Comparison of ENCODE assay signal across 9 mouse cellular contexts in genomic region chr14:119852139-119852538, GRCm38 (mm10).
DNase-seq lines count a peak whose midpoint lies in the region; ATAC-seq and TF ChIP-seq lines count a peak whose summit lies in the region.
"Had no signal": no experiment of that assay in that cellular context is flagged by ENCODE, and none has a peak within 500 bp of the region (broad histone marks: within the 10 kb centered on the region; RNA-seq: fewer than 3 reads in every experiment).

No protein-coding gene starts in this region.

- no peak for TF ChIP-seq EP300 in lung, postnatal 0 days (IDR thresholded peaks at IDR 0.05)

- peak overlapping the region; percentile 60 for H3K4me2 ChIP-seq in heart, embryonic 12.5 days
- H3K4me2 ChIP-seq in embryonic facial prominence, embryonic 11.5 days (ENCODE audit: low read depth, low read length): peak overlapping the region; percentile 4; the same call in 1 of the 2 replicates
- H3K4me2 ChIP-seq in limb, embryonic 12.5 days: peak overlapping the region; percentile 30
- H3K4me2 ChIP-seq in lung, postnatal 0 days (replicated peaks; ENCODE audit: low read depth, low read length): no peak overlapping the region

- H3K27ac ChIP-seq in heart, embryonic 12.5 days (ENCODE audit: poor library complexity, severe bottlenecking): no peak overlapping the region
- no peak overlapping the region for H3K27ac ChIP-seq in embryonic facial prominence, embryonic 11.5 days (replicated peaks; ENCODE audit: low read depth, low read length)
- peak overlapping the region; percentile 53; the same call in 1 of the 2 replicates for H3K27ac ChIP-seq in limb, embryonic 12.5 days
- H3K27ac ChIP-seq in lung, postnatal 0 days (ENCODE audit: low read length): no peak overlapping the region

- no peak for ATAC-seq in heart, embryonic 12.5 days (ENCODE audit: insufficient number of reproducible peaks, low FRiP score)
- ATAC-seq in embryonic facial prominence, embryonic 11.5 days (replicated peaks; ENCODE audit: insufficient number of reproducible peaks, low FRiP score, low TSS enrichment, low read depth): no peak
- peak; percentile 79 for ATAC-seq in limb, embryonic 12.5 days (ENCODE audit: insufficient number of reproducible peaks, insufficient read depth, low FRiP score, low TSS enrichment, low read depth)
- no peak for ATAC-seq in lung, postnatal 0 days

- H3K9me3 ChIP-seq in heart, embryonic 12.5 days (replicated peaks): no peaks in the 10 kb centered on the region
- H3K9me3 ChIP-seq in embryonic facial prominence, embryonic 11.5 days (replicated peaks; ENCODE audit: control insufficient read depth, low read length): no peaks in the 10 kb centered on the region
- H3K9me3 ChIP-seq in limb, embryonic 12.5 days: no peaks in the 10 kb centered on the region
- H3K9me3 ChIP-seq in lung, postnatal 0 days (ENCODE audit: low read length): no peaks in the 10 kb centered on the region

- H3K36me3 ChIP-seq in heart, embryonic 12.5 days: no peaks in the 10 kb centered on the region
- H3K36me3 ChIP-seq in embryonic facial prominence, embryonic 11.5 days (replicated peaks; ENCODE audit: control insufficient read depth, insufficient read depth, low read depth, low read length): no peaks in the 10 kb centered on the region
- H3K36me3 ChIP-seq in limb, embryonic 12.5 days: no peaks in the 10 kb centered on the region
- H3K36me3 ChIP-seq in lung, postnatal 0 days (ENCODE audit: insufficient read depth, low read length): no peaks in the 10 kb centered on the region

- WGBS in heart, embryonic 12.5 days: 5% methylated on average over 5 of the region's 5 CpGs
- 5% methylated on average over 5 of the region's 5 CpGs for WGBS in embryonic facial prominence, embryonic 11.5 days
- 0% methylated on average over 5 of the region's 5 CpGs for WGBS in limb, embryonic 12.5 days
- WGBS in lung, postnatal 0 days: 16% methylated on average over 5 of the region's 5 CpGs

- 0 out of 2 replicates have a peak overlapping the region, but pooled peaks have one; percentile 10 for H3K9ac ChIP-seq in heart, embryonic 12.5 days
- no peak overlapping the region for H3K9ac ChIP-seq in embryonic facial prominence, embryonic 11.5 days (replicated peaks; ENCODE audit: low read length)
- no peak overlapping the region for H3K9ac ChIP-seq in limb, embryonic 12.5 days (replicated peaks)
- H3K9ac ChIP-seq in lung, postnatal 0 days (replicated peaks; ENCODE audit: low read depth): no peak overlapping the region

- no peak for TF ChIP-seq CTCF in lung, postnatal 0 days (IDR thresholded peaks at IDR 0.05)

- H3K4me3 ChIP-seq in heart, embryonic 12.5 days: peak overlapping the region; percentile 25
- H3K4me3 ChIP-seq in embryonic facial prominence, embryonic 11.5 days (ENCODE audit: low read depth, low read length): no peak overlapping the region
- no peak overlapping the region; the same call in 1 of the 2 replicates for H3K4me3 ChIP-seq in limb, embryonic 12.5 days (replicated peaks)
- H3K4me3 ChIP-seq in lung, postnatal 0 days (ENCODE audit: low read depth, low read length): no peak overlapping the region

- no peak for DNase-seq in heart, adult 9 months (ENCODE audit: low spot score in 2 of 2)
- peak; percentile 54 for DNase-seq in R1 (ENCODE audit: low read depth, low spot score)
- peak; percentile 23 for DNase-seq in embryonic facial prominence, embryonic 11.5 days (ENCODE audit: low spot score)
- DNase-seq in lung, postnatal 0 days (ENCODE audit: low spot score): no peak
- no peak for DNase-seq in adrenal gland, adult 2 months
- no peak for DNase-seq in gastrocnemius, postnatal 25 days
- DNase-seq: right cerebral cortex, postnatal 25 days had no signal

- peaks cover 10% of the 10 kb centered on the region for H3K4me1 ChIP-seq in heart, embryonic 12.5 days (replicated peaks)
- no peaks in the 10 kb centered on the region; the same call in 1 of the 2 replicates for H3K4me1 ChIP-seq in embryonic facial prominence, embryonic 11.5 days (ENCODE audit: control insufficient read depth, insufficient read depth, low read length)
- peaks cover 18% of the 10 kb centered on the region for H3K4me1 ChIP-seq in limb, embryonic 12.5 days (replicated peaks)
- H3K4me1 ChIP-seq in lung, postnatal 0 days (ENCODE audit: insufficient read depth, low read depth, low read length): no peaks in the 10 kb centered on the region

- peaks cover 4% of the 10 kb centered on the region; the same call in 1 of the 2 replicates for H3K27me3 ChIP-seq in heart, embryonic 12.5 days (replicated peaks)
- no peaks in the 10 kb centered on the region for H3K27me3 ChIP-seq in embryonic facial prominence, embryonic 11.5 days (ENCODE audit: control insufficient read depth, insufficient read depth, low read length)
- peaks cover 13% of the 10 kb centered on the region for H3K27me3 ChIP-seq in limb, embryonic 12.5 days
- no peaks in the 10 kb centered on the region for H3K27me3 ChIP-seq in lung, postnatal 0 days (replicated peaks; ENCODE audit: insufficient read depth, low read length)

Comparison
In these comparisons a context has a peak if more than half of its experiments do, and no peak if none do; other contexts are left out.
1. DNase-seq: peak in R1 (single experiment) and embryonic facial prominence, embryonic 11.5 days (single experiment); none in heart, adult 9 months (0 of 2), lung, postnatal 0 days (single experiment), adrenal gland, adult 2 months (single experiment) and gastrocnemius, postnatal 25 days (single experiment).